32 mouse cellular contexts compared by ENCODE assay signal in the genomic region with DNA sequence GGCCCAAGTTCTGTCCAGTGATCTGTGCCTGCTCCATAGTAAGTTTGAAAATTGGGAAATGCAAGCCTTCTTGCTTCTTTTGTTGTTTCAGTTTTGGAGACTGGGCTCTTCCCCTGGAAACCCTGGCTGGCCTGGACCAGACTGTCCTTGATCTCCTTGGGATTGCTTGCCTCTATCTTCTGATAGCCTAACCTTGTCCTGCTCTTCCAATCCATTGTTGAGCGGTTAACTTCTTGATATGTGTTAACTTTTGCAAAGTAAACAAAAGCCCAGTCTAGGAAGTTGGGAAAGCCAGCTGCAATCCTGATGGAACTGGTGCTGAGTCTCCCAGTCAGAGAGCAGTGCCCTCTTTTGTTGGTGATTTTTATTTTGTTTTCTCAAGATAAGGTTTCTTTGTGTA.
"Had no signal": no experiment of that assay in that cellular context is flagged by ENCODE, and none has a peak within 500 bp of the region (broad histone marks: within the 10 kb centered on the region; RNA-seq: fewer than 3 reads in every experiment).

No protein-coding gene starts in this region.

- H3K4me1 ChIP-seq: lung, embryonic 15.5 days had no signal

- H3K27me3 ChIP-seq: limb, embryonic 12.5 days; limb, embryonic 13.5 days; limb, embryonic 15.5 days; liver, embryonic 12.5 days; liver, embryonic 13.5 days; liver, embryonic 15.5 days; lung, embryonic 15.5 days; megakaryocyte, embryonic 14.5 days; midbrain, embryonic 12.5 days; midbrain, embryonic 13.5 days; midbrain, embryonic 15.5 days had no signal

- H3K4me2 ChIP-seq: limb, embryonic 12.5 days; limb, embryonic 13.5 days; limb, embryonic 15.5 days; liver, embryonic 11.5 days; liver, embryonic 12.5 days; liver, embryonic 13.5 days; liver, embryonic 15.5 days; lung, embryonic 14.5 days; lung, embryonic 15.5 days; midbrain, embryonic 11.5 days; midbrain, embryonic 12.5 days; midbrain, embryonic 13.5 days; midbrain, embryonic 15.5 days had no signal

- H3K4me3 ChIP-seq: left cerebral cortex, adult 2 months; limb, embryonic 10.5 days; limb, embryonic 12.5 days; limb, embryonic 13.5 days; limb, embryonic 15.5 days; liver, embryonic 12.5 days; liver, embryonic 13.5 days; liver, embryonic 15.5 days; lung, embryonic 15.5 days; megakaryocyte, embryonic 14.5 days; midbrain, embryonic 10.5 days; midbrain, embryonic 12.5 days; midbrain, embryonic 13.5 days; midbrain, embryonic 15.5 days; myocyte had no signal

- H3K27ac ChIP-seq: left cerebral cortex, adult 2 months; limb, embryonic 10.5 days; limb, embryonic 12.5 days; limb, embryonic 13.5 days; limb, embryonic 15.5 days; liver, embryonic 12.5 days; liver, embryonic 13.5 days; liver, embryonic 14.5 days; liver, embryonic 15.5 days; lung, embryonic 15.5 days; macrophage; midbrain, embryonic 10.5 days; midbrain, embryonic 12.5 days; midbrain, embryonic 13.5 days; midbrain, embryonic 15.5 days had no signal

- ATAC-seq: liver, embryonic 12.5 days; liver, postnatal 0 days; lung, postnatal 0 days; midbrain, embryonic 13.5 days; midbrain, embryonic 15.5 days; midbrain, embryonic 16.5 days had no signal

- H3K9me3 ChIP-seq: limb, embryonic 10.5 days; limb, embryonic 12.5 days; limb, embryonic 13.5 days; limb, embryonic 15.5 days; liver, embryonic 12.5 days; liver, embryonic 13.5 days; liver, embryonic 15.5 days; lung, embryonic 15.5 days; megakaryocyte, embryonic 14.5 days; midbrain, embryonic 10.5 days; midbrain, embryonic 12.5 days; midbrain, embryonic 13.5 days; midbrain, embryonic 15.5 days had no signal

- DNase-seq: left cerebral cortex, postnatal 4 days; liver; liver, embryonic 13.5 days; liver, postnatal 0 days; lung, adult 18-20 months; lung, adult 2 months; lung, embryonic 14.5 days; lung, postnatal 10 days; lung, postnatal 14 days; lung, postnatal 36 days; lung, postnatal 4 days; midbrain, embryonic 14.5 days had no signal

- H3K9ac ChIP-seq: limb, embryonic 12.5 days; limb, embryonic 13.5 days; limb, embryonic 15.5 days; liver, embryonic 12.5 days; liver, embryonic 13.5 days; liver, embryonic 14.5 days; liver, embryonic 15.5 days; liver, postnatal 0 days; lung, embryonic 14.5 days; lung, embryonic 15.5 days; midbrain, embryonic 12.5 days; midbrain, embryonic 13.5 days; midbrain, embryonic 15.5 days had no signal
